Mouse (Mus musculus) olfactory bulb, adult 2 months (tissue): ENCODE data around the gene Samd4. TPM values are rescaled to one million over a fixed set of nuclear protein-coding genes. Genes with fewer than 3 reads are reported as not detected.

ENCODE experiments used
- H3K27ac ChIP-seq: fragments of 200-500 bp; 2 replicates; pipeline ENCODE4 v1.5.1; 2012; ENCODE audit warnings: low read depth, low read length; ENCODE audit not compliant: insufficient read depth
- H3K4me1 ChIP-seq: fragments of 200-500 bp; 2 replicates; pipeline ENCODE4 v1.6.1; 2012; ENCODE audit warnings: low read length; ENCODE audit not compliant: control insufficient read depth, insufficient read depth
- H3K4me3 ChIP-seq: fragments of 200-500 bp; 2 replicates; pipeline ENCODE4 v1.5.1; 2012; ENCODE audit warnings: mild to moderate bottlenecking, low read depth, low read length, moderate library complexity; ENCODE audit not compliant: insufficient read depth
- CTCF ChIP-seq: fragments of 200-500 bp; IDR thresholded peaks from 2 replicates; pipeline ENCODE4 v1.5.1; 2012; ENCODE audit warnings: low read depth, mild to moderate bottlenecking, low read length, moderate library complexity; ENCODE audit not compliant: insufficient read depth
- POLR2A ChIP-seq: fragments of 200-500 bp; IDR thresholded peaks from 2 replicates; pipeline ENCODE4 v1.6.1; 2012; ENCODE audit warnings: mild to moderate bottlenecking, low read depth, low read length, moderate library complexity; ENCODE audit not compliant: insufficient read depth
- WGBS: fragments of 180-500 bp; shearing (Covaris S2); methylation state at CpG from one replicate; pipeline ENCODE4 v1.1.7; 2018; 5-methylcytosine and 5-hydroxymethylcytosine counted together
- polyA plus RNA-seq: library from polyadenylated mRNA; stranded (reverse); fragments of >200 nt; gene quantifications from 2 replicates; pipeline ENCODE4 v1.2.4, GENCODE M21; 2012; ENCODE audit warnings: low replicate concordance; ENCODE audit not compliant: missing spikeins, insufficient read depth, insufficient read length

The Samd4 gene
- polyA plus RNA-seq, 1 experiment: not detected

DNA sequence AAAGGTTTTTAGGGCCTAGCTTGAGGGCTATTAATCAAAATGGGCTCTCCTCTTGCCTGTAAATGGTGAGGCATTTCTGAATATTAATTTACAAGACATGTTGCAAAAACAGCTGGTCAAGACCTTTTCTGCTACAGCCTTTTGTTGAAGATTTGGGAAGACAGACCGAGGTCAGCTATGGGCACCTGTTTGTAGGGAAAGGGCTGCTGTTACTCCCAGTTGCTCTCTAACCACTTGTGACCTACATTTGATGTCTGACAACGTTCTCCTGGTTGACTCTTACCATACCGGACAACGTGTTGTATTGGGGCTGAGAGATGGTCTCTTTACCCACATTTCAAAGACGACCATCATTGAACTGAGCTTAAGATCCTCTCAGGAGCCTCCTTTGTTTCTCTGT lies 15.3 kb downstream of the Samd4 start:
- TF ChIP-seq POLR2A (no peak), CTCF (no peak)
- no peak overlapping the region for H3K4me3 ChIP-seq
- H3K27ac ChIP-seq: no peak overlapping the region
- H3K4me1 ChIP-seq: 0 out of 2 replicates have a peak, but pooled peaks cover 2% of the 10 kb centered on the region
- 93% methylated on average over 5 of the region's 5 CpGs for WGBS

DNA sequence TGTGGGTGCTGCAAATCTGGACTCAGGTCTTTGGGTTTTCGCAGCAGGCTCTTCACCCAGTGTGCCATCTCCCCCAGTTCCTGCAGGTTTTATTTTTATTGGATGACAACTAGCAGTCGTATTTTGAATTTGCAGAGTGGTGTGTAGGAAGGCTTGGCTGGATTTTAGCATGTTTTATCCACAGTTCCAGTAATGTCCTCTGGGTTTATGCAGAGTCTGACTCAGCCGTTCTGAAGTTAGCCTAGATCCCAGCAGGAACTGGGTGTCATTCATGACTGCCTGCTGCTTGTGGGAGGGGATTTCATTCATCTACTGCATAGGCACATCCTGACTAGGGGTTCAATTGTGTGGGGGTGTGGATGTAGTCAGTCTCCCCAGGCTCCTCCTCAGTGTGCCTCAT lies 16.0 kb downstream of the Samd4 start:
- 39% methylated on average over 3 of the region's 3 CpGs for WGBS
- H3K27ac ChIP-seq: no peak overlapping the region
- TF ChIP-seq POLR2A (no peak), CTCF (no peak)
- 0 out of 2 replicates have a peak, but pooled peaks cover 2% of the 10 kb centered on the region for H3K4me1 ChIP-seq
- H3K4me3 ChIP-seq: no peak overlapping the region

DNA sequence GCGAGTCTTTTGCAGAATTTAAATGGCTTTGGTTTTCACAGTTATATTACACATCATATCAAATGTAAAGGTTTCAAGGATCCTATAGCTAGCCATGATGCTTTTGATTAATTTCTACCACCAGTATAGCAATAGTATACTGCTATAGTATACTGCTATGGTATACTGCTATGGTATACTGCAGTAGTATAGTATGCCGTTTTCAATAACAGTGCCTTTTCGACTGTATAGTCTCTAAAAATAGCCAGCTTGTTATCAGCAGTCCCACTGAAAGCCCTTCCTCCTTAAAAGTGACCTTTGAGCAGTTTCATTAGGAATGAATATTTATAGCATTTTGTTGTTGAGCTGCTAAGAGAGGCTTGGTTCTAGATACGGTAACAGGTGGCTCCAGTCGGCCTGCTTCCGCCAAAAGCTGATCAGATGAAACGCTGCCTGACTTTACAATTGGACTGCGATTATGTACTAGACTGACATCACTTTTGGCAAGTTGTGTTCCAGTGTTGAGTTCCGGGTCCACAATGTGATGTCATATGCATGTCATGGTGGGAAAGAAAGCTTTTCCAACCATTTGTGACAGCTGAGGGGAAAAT lies 19.9 kb downstream of the Samd4 start:
- H3K27ac ChIP-seq: no peak overlapping the region
- TF ChIP-seq POLR2A (no peak), CTCF (no peak)
- H3K4me3 ChIP-seq: no peak overlapping the region
- 74% methylated on average over 9 of the region's 9 CpGs for WGBS
- peaks cover 4% of the 10 kb centered on the region; the same call in 1 of the 2 replicates for H3K4me1 ChIP-seq

DNA sequence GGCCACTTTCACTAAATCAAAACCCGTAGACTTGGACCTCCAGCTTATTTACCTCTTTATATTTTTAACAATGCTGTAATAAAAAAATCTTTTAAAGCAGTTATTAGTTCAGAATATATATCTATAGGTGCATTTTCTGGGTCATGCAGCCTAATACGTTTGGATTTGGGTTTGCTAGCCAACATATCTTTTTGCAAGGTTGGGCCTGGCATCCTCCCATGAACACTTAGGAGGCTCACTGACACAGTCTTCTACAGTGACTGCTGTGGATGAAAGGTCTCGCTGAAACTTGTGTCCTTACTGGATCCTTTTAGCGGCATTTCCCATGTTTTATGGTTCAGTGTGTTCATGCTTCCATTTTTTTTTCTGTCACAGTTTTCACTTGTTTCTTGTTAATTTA lies 21.6 kb downstream of the Samd4 start:
- Histone ChIP-seq H3K4me1 (peaks cover 7% of the 10 kb centered on the region), H3K4me3 (no peak overlapping the region), H3K27ac (no peak overlapping the region)
- TF ChIP-seq CTCF (no peak), POLR2A (no peak)
- WGBS: 95% methylated on average over 4 of the region's 4 CpGs

DNA sequence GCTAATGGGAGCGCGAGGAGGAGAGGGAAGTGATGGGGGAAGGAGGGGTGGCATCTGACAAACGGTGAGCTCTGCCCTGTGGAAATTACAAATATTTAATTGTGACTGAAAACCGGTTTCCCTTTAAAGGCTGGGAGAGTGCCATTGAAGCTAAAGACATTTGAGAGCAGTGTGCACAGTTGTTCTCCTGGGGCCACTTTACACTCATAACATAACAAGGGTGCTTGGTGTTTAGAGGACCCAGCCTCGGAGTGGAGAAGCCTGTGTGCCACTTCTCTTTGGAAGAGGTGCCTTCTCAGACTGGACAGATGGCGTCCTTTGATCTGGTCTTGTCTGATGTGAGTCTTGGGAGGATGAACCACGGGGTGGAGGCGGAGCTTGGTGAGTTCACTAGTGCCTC lies 26.2 kb downstream of the Samd4 start:
- TF ChIP-seq POLR2A: no peak
- no peak for TF ChIP-seq CTCF
- H3K4me3 ChIP-seq: no peak overlapping the region
- H3K4me1 ChIP-seq: peaks cover 8% of the 10 kb centered on the region
- H3K27ac ChIP-seq: no peak overlapping the region
- 83% methylated on average over 8 of the region's 8 CpGs for WGBS

DNA sequence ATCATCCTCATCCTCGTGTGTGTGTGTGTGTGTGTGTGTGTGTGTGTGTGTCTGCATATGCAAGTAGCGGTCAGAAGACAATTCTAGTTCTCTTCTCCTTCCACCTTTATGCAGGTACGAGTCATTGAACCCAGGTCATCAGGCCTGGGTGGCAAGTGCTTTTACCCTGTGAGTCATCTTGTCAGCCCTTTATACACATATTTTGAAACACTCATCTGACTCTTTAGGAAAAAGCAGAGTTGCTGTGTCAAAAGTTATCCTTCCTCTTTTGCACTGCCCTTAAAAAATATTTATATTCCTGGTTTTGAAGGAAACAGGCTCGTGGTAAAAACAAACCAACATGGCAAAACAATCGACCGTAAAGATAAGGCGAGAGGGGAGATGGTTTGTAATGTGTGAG lies 29.8 kb downstream of the Samd4 start:
- 85% methylated on average over 7 of the region's 7 CpGs for WGBS
- Histone ChIP-seq H3K4me3 (no peak overlapping the region), H3K4me1 (peaks cover 9% of the 10 kb centered on the region), H3K27ac (no peak overlapping the region)
- TF ChIP-seq POLR2A: no peak
- TF ChIP-seq CTCF: no peak

DNA sequence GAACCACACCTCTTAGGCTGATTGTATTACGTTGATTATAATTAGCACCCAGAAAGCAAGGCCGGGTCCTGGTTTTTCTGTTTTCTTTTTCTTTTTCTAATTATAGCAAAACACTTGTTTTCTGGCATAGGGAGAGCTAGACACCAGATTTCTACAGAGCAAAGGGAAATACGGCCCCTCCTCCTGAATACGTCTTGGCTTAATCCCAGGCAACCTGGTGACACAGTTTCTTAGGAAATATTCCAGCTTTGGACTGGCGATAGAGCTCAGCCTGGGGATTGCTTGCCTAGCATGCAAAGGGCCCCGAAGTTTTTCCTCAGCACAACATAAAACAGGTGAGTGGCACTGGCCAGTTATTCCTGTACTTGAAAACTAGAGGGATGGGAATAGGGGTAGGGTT lies 31.7 kb downstream of the Samd4 start:
- 19% methylated on average over 6 of the region's 6 CpGs for WGBS
- Histone ChIP-seq H3K4me3 (no peak overlapping the region), H3K4me1 (peaks cover 2% of the 10 kb centered on the region), H3K27ac (no peak overlapping the region)
- no peak for TF ChIP-seq CTCF
- no peak for TF ChIP-seq POLR2A

DNA sequence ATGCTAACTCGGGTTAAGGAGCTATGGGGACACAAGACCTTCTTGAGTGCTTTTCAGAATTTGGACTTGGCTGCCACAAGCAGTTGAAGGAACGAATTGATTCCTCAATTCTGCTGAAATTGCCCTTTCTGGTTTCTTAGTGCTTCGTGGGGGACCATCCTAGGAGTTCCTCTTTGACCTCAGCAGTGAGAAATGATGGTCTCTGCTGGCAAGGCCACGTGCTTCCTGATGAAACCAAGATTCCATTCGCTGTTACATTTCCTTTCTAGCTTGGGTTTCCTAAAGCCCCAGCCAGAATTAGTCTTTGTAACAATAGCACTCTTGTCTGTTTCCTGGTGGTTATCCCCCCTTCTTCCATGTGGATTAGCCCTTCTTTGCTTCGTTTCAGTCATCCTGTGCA lies 32.9 kb downstream of the Samd4 start:
- Histone ChIP-seq H3K27ac (no peak overlapping the region), H3K4me1 (peaks cover 5% of the 10 kb centered on the region), H3K4me3 (no peak overlapping the region)
- TF ChIP-seq CTCF (no peak), POLR2A (no peak)
- WGBS: 76% methylated on average over 6 of the region's 6 CpGs

DNA sequence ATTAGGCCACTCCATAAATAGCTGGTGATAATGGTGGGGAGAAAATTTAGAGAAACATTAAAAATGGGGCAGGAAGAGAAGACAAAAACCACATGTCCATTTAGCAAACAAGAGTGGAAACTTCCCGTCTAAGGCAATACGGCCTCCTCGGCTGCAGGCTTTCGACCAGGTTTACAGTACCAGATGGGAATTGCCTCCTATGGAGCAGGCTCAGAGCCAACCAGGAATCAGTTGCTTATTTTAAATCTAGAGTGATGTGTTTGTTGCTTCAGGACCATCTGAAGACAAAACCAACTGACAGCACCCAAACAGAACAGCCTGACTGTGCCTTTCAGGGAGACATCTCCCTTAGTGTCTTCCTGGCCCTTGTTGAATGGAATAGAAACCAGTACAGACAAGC lies 33.9 kb downstream of the Samd4 start:
- Histone ChIP-seq H3K4me3 (no peak overlapping the region), H3K4me1 (peaks cover 10% of the 10 kb centered on the region), H3K27ac (no peak overlapping the region)
- TF ChIP-seq CTCF: no peak
- no peak for TF ChIP-seq POLR2A
- WGBS: 96% methylated on average over 4 of the region's 4 CpGs

DNA sequence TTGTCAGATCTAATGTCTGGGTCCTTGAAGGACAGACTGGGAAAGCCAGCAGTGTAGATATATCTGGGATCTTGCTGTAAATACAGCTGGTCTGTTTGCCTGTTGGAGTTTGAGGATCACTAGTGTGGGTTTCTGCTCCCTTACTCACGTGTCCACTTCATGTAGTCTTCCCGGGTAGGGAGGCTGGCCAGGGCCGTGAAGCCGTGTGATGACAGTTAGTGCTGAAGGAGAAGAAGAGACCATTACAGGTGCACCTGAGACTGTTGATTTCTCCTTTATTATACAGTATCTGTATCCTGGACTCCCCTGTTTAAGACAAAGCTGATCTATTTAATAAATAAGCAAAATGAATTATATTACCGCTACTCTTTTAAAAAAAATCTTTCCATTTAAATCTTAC lies 34.5 kb downstream of the Samd4 start:
- 93% methylated on average over 5 of the region's 5 CpGs for WGBS
- TF ChIP-seq POLR2A (no peak), CTCF (no peak)

More for the DNA sequence above, 34.5 kb downstream of the Samd4 start:
- Histone ChIP-seq H3K4me3 (no peak overlapping the region), H3K27ac (no peak overlapping the region), H3K4me1 (peaks cover 10% of the 10 kb centered on the region)
